Mouse (Mus musculus) testis, postnatal 10 days (tissue): ENCODE measurements around the gene 4921524J17Rik.

Experiments used
- DNase-seq: peaks from one replicate; pipeline ENCODE4 v3.0.0; 2021; ENCODE audit warnings: low spot score

4921524J17Rik gene

DNA sequence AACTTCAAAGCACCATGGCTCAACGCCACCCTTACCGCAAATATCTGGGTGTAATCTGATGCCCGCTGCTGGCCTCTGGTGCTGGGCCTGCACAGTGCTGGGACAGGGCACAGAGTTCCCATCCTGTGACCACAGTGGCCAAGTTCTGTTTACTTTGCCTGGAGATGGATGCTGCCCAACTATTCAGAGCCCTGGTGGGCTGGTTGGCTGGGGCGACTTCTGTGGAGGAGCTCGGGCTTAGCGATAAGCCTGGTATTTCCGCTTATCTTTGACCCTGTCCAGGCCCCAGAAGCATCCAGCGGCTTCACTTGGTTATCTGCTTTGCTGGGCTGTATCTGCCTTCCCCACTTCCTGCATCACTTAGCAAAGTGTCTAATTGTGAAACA, 51.8 kb downstream of the 4921524J17Rik start:
- no peak for DNase-seq

DNA sequence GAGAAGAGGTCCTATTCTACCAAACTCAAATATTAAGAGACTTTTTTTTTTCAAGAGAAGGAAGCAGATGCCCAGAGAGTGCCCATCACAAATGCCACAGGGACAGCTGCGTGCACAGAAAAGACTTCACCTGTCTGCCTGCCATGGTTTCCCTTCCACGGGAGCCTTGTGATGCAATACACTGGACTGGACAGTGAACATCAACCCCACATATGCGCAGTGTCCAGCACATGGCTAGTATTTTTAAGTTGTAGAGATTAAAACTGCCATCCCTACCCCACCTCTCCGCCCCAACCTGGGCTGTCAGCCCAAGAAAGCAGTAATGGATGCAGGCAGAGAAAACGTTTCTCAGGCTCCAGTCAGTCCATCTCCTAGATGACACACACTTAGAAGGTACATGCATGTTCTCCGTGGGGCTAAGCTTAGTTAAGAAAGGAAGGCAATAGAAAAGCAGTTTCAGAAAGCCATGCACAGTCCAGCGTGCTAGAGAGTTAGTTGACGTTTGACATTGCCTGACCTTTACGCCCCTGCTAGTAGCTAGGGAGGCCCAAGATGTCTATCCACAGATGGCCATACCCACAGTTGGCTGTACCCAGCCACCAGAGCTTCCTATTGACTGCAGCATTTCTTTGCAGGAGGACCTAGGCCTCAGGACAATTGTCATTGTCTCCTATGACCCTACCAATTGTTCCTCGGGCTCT, 52.4 kb downstream of the 4921524J17Rik start:
- no peak for DNase-seq

DNA sequence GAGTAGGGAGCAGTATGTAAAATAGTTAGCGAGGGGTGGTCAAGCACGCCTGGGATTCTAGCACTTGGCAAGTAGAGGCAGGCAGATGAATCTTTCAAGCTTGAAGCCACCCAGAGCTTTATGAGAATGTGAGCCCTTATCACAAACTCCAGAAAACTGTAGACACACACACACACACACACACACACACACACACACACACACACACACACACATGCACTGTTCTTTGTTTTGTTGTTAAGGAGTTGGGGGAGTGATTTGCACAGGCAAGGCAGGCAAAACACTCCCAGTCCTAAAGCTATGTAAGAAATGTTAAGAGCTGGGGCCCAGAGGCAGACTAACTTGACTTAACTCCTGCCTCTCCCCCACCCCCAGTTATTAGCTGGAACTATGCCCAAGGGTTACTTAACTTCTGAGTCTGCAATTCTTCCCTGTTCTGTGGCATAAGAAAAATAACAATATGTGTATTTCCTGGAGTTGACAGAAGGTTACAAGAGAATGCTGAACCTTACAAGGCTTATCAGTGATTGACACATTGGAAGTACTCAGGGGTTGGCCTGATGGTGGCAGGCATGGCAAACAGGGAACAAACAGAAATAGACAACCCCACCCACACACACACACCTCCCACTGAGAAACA, 53.4 kb downstream of the 4921524J17Rik start:
- DNase-seq, result peak; percentile 62

DNA sequence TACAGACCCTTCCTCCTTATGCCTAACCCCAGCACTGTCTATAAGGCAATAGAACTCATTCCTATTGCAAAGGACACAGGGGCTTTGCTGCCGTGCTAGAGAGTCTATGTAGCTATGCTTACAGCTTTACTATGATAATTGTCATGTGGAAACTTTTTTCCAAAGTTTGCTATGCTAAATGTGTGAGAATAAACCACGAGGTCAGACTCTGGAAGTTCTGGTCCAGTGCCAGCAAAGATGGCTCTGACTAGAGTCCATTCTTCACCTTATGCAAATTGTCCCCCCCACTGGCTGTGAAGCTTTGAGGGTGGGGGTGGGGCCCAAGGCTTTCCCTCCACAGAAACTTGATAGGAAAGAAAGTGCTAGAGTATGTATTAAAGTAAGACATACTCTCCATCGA, 56.1 kb downstream of the 4921524J17Rik start:
- DNase-seq, result no peak

DNA sequence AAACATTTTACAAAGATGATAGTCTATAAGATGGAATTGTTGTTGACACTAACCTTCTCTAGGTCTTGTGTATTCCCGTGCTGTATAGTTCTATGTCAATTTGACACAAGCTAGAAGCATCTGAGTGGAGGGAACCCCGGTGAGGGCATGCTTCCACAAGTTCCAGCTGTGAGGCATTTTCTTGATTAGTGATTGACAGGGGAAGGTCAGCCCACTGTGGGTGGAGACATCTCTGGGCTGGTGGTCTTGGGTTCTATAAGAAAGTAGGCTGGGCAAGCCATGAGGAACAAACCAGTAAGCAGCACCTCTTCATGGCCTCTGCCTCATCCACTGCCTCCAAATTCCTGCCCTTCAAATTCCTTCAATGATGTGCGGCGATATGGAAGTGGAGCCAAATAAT, 58.3 kb downstream of the 4921524J17Rik start:
- no peak for DNase-seq

DNA sequence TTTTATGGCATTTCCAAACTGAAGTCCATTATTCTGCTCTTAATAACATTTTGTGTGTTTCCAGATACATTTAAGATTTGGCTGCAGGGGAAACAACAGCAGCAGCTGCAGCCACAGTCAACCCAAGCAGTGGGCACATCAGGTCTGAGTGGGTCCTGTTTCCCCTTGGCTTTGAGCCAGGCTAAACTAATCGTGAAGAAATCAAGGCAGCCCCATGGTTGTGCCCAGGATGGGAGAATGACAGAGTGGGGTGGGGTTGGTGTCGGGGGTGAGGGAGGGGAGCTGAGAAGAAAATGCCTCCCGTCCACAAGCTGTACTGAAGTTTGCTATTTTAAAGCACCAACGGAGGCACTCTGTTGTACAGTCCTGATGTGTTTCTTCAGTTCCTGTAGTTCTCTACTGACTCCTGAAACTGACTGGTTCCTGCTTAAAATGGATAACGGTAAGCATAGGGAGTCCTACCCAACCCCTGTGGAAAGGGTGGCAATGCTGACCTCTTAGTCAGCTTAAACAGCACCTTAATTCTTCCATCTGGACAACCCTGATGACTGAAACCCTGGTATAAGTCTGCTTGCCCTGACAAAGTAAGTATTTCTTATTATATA, 59.1 kb downstream of the 4921524J17Rik start:
- no peak for DNase-seq

DNA sequence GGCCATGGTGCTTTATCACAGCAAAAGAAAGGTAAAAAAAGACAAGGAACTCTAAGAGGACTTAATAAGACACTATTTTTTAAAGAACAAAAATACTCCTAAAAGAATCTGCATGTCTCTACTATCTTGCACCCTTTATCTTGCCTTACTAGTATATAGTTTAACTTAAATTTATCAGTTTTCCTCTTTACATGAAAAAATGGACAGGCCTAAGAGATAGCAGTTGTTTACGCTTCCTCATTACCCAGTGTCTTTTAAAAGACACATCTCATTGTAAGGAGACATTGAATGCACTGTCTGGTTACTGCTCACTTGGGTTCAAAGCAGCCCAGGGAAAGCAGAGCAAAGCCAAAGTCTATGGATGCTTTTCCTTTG, 60.2 kb downstream of the 4921524J17Rik start:
- DNase-seq, result no peak

DNA sequence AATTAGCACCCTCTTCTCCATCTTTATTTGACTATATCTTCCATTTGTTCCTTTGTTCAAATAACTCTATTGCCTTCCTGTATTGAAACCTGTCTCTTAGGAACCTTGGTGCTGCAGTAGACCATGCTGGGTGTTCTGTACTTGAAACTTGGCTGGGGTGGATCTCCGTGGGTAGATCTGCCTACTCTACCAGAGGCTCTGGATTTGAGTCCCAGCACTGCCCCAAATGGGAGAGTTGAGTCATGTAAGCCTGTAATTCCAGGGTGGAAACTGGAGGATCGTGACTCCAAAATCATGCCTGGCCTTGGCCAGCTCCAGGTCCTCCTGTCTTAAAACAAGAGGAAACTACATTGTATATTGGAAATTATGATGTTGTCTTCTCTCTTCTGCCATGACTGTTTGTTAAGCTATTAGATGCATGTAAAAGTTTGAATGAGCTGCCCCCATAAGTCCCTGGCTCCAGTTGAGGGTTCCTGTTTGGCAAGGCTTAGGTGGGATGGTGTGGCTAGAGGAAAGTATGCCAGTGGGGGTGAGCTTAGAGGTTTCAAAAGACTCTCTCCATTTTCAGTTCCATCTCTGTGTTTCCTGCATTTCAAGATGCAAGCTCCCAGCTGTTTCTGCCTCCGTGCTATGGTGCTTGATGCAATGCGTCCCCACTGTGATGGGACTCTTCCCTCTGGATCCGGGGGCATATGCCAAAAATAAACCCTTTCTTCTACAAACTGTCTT, 60.7 kb downstream of the 4921524J17Rik start:
- DNase-seq, result no peak

DNA sequence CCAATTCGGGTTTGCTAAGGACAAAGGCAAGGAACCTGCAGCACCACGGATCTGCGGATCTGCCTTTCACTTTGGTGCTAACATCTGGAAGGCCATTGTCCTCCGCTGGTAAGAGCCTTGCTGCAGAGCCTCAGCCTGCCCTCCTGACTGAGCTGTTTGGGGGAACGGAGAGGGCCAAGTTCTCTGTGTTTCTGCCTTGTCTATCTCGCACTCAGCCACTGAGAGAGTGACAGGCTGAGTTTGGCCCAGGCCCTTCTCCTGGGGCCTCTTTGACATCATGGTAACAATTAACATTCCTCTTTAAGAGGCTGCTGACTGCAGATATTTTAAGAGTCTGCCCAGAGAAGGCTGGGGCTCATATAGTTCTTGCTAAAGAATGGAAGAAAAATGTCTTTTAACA, 67.5 kb downstream of the 4921524J17Rik start:
- no peak for DNase-seq

DNA sequence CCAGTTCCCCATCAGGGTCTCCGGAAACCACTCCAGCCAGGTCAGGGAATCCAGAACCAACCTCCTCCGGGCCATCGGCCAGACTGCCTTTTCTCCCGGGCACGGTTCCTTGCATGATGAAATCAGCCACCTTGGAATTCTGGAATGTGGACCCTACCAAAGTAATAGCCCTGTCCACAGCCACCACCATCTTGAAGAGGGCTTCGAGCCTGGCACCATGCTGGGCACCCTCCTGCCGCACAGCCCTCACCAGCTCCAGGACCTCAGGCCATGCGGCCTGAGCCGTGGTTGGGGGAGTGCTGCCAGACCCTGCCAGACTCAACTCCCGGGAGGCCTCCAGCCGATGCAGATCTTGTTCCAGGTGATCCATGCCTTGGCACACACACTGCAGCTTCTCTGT, 68.0 kb downstream of the 4921524J17Rik start:
- no peak for DNase-seq

DNA sequence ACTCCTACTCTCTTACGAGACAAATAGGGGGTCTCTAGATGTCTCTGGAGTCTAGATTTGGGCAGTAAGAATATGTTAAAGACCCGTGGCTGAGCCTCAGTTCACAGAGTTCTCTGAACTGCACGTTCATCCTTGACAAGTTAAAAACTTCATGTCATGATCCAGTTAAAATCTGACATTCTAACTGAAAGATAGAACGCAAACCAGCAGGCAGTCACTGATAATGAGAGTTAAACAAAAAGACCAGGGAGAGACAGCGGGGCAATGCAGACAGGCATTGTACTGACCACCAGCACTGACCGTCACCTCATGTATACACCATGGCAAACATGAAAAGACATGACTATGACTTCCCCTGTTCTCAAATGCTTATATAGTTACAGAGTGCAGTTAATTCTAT, 69.2 kb downstream of the 4921524J17Rik start:
- DNase-seq, result no peak

DNA sequence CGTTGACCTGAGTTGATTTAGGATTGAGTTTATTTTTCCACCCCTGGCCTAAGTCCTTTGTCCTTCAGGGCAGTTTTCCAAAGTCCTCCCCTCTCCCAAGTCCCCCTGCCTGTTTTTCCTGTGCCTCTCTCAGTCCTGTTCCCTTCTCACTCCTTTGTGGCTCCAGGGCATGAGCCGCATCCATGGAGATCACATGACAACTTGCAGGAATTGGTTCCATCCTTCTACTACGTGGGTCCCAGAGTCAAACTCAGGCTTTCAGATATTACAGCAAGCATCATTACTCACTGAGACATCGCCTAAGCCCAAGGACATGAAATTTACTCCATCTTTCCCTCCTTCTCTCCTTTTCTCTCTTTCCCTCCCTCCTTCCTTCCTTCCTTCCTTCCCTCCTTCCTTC, 70.4 kb downstream of the 4921524J17Rik start:
- DNase-seq, result no peak
